Mouse (Mus musculus): ENCODE measurements around the gene Slc2a10. TPM values are rescaled to one million over a fixed set of nuclear protein-coding genes. Genes with fewer than 3 reads are reported as not detected.

Slc2a10 gene
- polyA plus RNA-seq (2012; ENCODE audit: insufficient read depth, insufficient read length, missing spikeins): 0.33 and 0.40 TPM in 2 replicates

- Histone ChIP-seq H3K27ac (replicated peaks; ENCODE audit: low read depth, low read length) (no peak within 1 kb of the TSS; the same call in 1 of the 2 replicates), H3K4me1 (ENCODE audit: control insufficient read depth, insufficient read depth, insufficient read length, low read length) (no peaks in the 10 kb centered on the region; the same call in 1 of the 2 replicates), H3K4me3 (ENCODE audit: insufficient read depth, low read depth, low read length) (peak within 1 kb of the TSS; percentile 66)
These were observed at the start of gene Slc2a10 for GRCm38 (mm10) chr2:165503259-165504203. Gene Slc2a10, plus strand, starts transcription at chr2:165503787.

- no peak overlapping the region for H3K4me3 ChIP-seq (ENCODE audit: insufficient read depth, low read depth, low read length)
- H3K27ac ChIP-seq (replicated peaks; ENCODE audit: low read depth, low read length): no peak overlapping the region
- no peaks in the 10 kb centered on the region for H3K4me1 ChIP-seq (ENCODE audit: control insufficient read depth, insufficient read depth, insufficient read length, low read length)
These were observed 46.9 kb upstream of the Slc2a10 start for GRCm38 (mm10) chr2:165456710-165457109.

GRCm38 (mm10) chr2:165458189-165458588 is 45.4 kb upstream of the Slc2a10 start:
- no peak overlapping the region for H3K4me3 ChIP-seq (ENCODE audit: insufficient read depth, low read depth, low read length)
- no peaks in the 10 kb centered on the region for H3K4me1 ChIP-seq (ENCODE audit: control insufficient read depth, insufficient read depth, insufficient read length, low read length)
- no peak overlapping the region for H3K27ac ChIP-seq (replicated peaks; ENCODE audit: low read depth, low read length)

GRCm38 (mm10) chr2:165459663-165460062 is 43.9 kb upstream of the Slc2a10 start:
- H3K4me1 ChIP-seq (ENCODE audit: control insufficient read depth, insufficient read depth, insufficient read length, low read length): no peaks in the 10 kb centered on the region
- no peak overlapping the region for H3K27ac ChIP-seq (replicated peaks; ENCODE audit: low read depth, low read length)
- no peak overlapping the region for H3K4me3 ChIP-seq (ENCODE audit: insufficient read depth, low read depth, low read length)

GRCm38 (mm10) chr2:165467824-165468452 is 35.6 kb upstream of the Slc2a10 start:
- no peaks in the 10 kb centered on the region for H3K4me1 ChIP-seq (ENCODE audit: control insufficient read depth, insufficient read depth, insufficient read length, low read length)
- no peak overlapping the region for H3K4me3 ChIP-seq (ENCODE audit: insufficient read depth, low read depth, low read length)
- H3K27ac ChIP-seq (replicated peaks; ENCODE audit: low read depth, low read length): no peak overlapping the region

- H3K27ac ChIP-seq (replicated peaks; ENCODE audit: low read depth, low read length): no peak overlapping the region
- H3K4me3 ChIP-seq (ENCODE audit: insufficient read depth, low read depth, low read length): no peak overlapping the region
- H3K4me1 ChIP-seq (ENCODE audit: control insufficient read depth, insufficient read depth, insufficient read length, low read length): no peaks in the 10 kb centered on the region
These were observed 33.4 kb upstream of the Slc2a10 start for GRCm38 (mm10) chr2:165470167-165470566.

- H3K4me1 ChIP-seq (ENCODE audit: control insufficient read depth, insufficient read depth, insufficient read length, low read length): no peaks in the 10 kb centered on the region
- H3K27ac ChIP-seq (replicated peaks; ENCODE audit: low read depth, low read length): no peak overlapping the region
- H3K4me3 ChIP-seq (ENCODE audit: insufficient read depth, low read depth, low read length): no peak overlapping the region
These were observed 31.6 kb upstream of the Slc2a10 start for GRCm38 (mm10) chr2:165471943-165472342.

GRCm38 (mm10) chr2:165473003-165473402 is 30.6 kb upstream of the Slc2a10 start, which contains the start of gene Slc13a3:
Gene Slc13a3, minus strand, starts transcription at chr2:165473230.
- Histone ChIP-seq H3K4me3 (ENCODE audit: insufficient read depth, low read depth, low read length) (no peak within 1 kb of the TSS), H3K4me1 (ENCODE audit: control insufficient read depth, insufficient read depth, insufficient read length, low read length) (no peaks in the 10 kb centered on the region), H3K27ac (replicated peaks; ENCODE audit: low read depth, low read length) (no peak within 1 kb of the TSS)

GRCm38 (mm10) chr2:165475412-165475811 is 28.2 kb upstream of the Slc2a10 start:
- no peak overlapping the region for H3K27ac ChIP-seq (replicated peaks; ENCODE audit: low read depth, low read length)
- H3K4me3 ChIP-seq (ENCODE audit: insufficient read depth, low read depth, low read length): no peak overlapping the region
- H3K4me1 ChIP-seq (ENCODE audit: control insufficient read depth, insufficient read depth, insufficient read length, low read length): no peaks in the 10 kb centered on the region

- no peaks in the 10 kb centered on the region for H3K4me1 ChIP-seq (ENCODE audit: control insufficient read depth, insufficient read depth, insufficient read length, low read length)
- H3K4me3 ChIP-seq (ENCODE audit: insufficient read depth, low read depth, low read length): no peak overlapping the region
- no peak overlapping the region for H3K27ac ChIP-seq (replicated peaks; ENCODE audit: low read depth, low read length)
These were observed 27.7 kb upstream of the Slc2a10 start for GRCm38 (mm10) chr2:165475850-165476249.

GRCm38 (mm10) chr2:165482003-165482402 is 21.6 kb upstream of the Slc2a10 start:
- no peak overlapping the region for H3K4me3 ChIP-seq (ENCODE audit: insufficient read depth, low read depth, low read length)
- no peak overlapping the region for H3K27ac ChIP-seq (replicated peaks; ENCODE audit: low read depth, low read length)
- H3K4me1 ChIP-seq (ENCODE audit: control insufficient read depth, insufficient read depth, insufficient read length, low read length): peaks cover 1% of the 10 kb centered on the region; the same call in 1 of the 2 replicates

- Histone ChIP-seq H3K4me1 (ENCODE audit: control insufficient read depth, insufficient read depth, insufficient read length, low read length) (peaks cover 3% of the 10 kb centered on the region; the same call in 1 of the 2 replicates), H3K27ac (replicated peaks; ENCODE audit: low read depth, low read length) (no peak overlapping the region), H3K4me3 (ENCODE audit: insufficient read depth, low read depth, low read length) (no peak overlapping the region)
These were observed 19.4 kb upstream of the Slc2a10 start for GRCm38 (mm10) chr2:165484152-165484551.

- Histone ChIP-seq H3K4me1 (ENCODE audit: control insufficient read depth, insufficient read depth, insufficient read length, low read length) (peaks cover 3% of the 10 kb centered on the region; the same call in 1 of the 2 replicates), H3K27ac (replicated peaks; ENCODE audit: low read depth, low read length) (no peak overlapping the region), H3K4me3 (ENCODE audit: insufficient read depth, low read depth, low read length) (no peak overlapping the region)
These were observed 17.8 kb upstream of the Slc2a10 start for GRCm38 (mm10) chr2:165485826-165486225.

GRCm38 (mm10) chr2:165486401-165486800 is 17.2 kb upstream of the Slc2a10 start:
- peaks cover 3% of the 10 kb centered on the region; the same call in 1 of the 2 replicates for H3K4me1 ChIP-seq (ENCODE audit: control insufficient read depth, insufficient read depth, insufficient read length, low read length)
- no peak overlapping the region for H3K27ac ChIP-seq (replicated peaks; ENCODE audit: low read depth, low read length)
- H3K4me3 ChIP-seq (ENCODE audit: insufficient read depth, low read depth, low read length): no peak overlapping the region

- H3K27ac ChIP-seq (replicated peaks; ENCODE audit: low read depth, low read length): no peak overlapping the region
- H3K4me3 ChIP-seq (ENCODE audit: insufficient read depth, low read depth, low read length): no peak overlapping the region
- peaks cover 3% of the 10 kb centered on the region; the same call in 1 of the 2 replicates for H3K4me1 ChIP-seq (ENCODE audit: control insufficient read depth, insufficient read depth, insufficient read length, low read length)
These were observed 16.6 kb upstream of the Slc2a10 start for GRCm38 (mm10) chr2:165486881-165487535.
